Mouse (Mus musculus) G1E (cell line): Measurements from ENCODE around the gene Mdm1.

Source experiments
- CTCF ChIP-seq: IDR thresholded peaks from 2 replicates; pipeline ENCODE4 v1.5.1; 2012; ENCODE audit warnings: low read depth, low read length, inconsistent platforms, mixed read lengths
- GATA1 ChIP-seq: IDR thresholded peaks from 2 replicates; pipeline ENCODE4 v1.6.1; 2012; ENCODE audit warnings: borderline replicate concordance, low read length, inconsistent platforms, mixed read lengths
- TAL1 ChIP-seq: conservative IDR thresholded peaks from 2 replicates; pipeline ENCODE4 v1.6.1; 2012; ENCODE audit warnings: low read depth, low read length, inconsistent platforms, mixed read lengths

DNA sequence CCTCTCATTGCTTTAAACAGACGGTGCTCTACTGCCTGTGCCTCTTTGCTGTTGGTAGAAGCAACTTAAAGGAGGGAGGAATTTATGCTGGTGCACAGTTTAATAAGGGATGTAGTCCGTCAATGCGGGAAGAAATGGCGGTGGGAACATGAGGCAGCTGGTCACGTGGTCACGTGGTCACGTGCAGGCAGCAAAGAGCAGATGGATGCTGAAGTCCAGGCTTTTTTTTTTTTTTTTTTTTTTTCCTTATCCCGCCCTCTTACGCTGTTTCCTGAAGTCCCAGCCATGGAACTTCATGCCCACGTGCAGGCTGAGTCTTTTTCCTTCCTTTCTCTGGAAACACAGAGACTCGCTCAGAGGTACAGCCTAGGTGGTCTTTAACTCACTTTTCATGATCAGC lies 3.1 kb upstream of the Mdm1 start:
- TF ChIP-seq CTCF (no peak), GATA1 (no peak), TAL1 (no peak)
